Mouse (Mus musculus) CH12.LX (cell line): ENCODE data around the gene Atg16l1. TPM values are rescaled to one million over a fixed set of nuclear protein-coding genes. Genes with fewer than 3 reads are reported as not detected.

Experiments used
- DNase-seq: peaks from one replicate; pipeline ENCODE4 v3.0.0-alpha.2; 2013; ENCODE audit errors: extremely low read depth
- H3K27ac ChIP-seq: 2 replicates; pipeline ENCODE4 v1.5.1; 2012; ENCODE audit warnings: low read depth, mild to moderate bottlenecking, control low read depth, moderate library complexity; ENCODE audit not compliant: insufficient read depth
- H3K27me3 ChIP-seq: replicated peaks from 2 replicates; pipeline ENCODE3; 2012; ENCODE audit warnings: inconsistent platforms
- H3K36me3 ChIP-seq, 2 experiments: replicated peaks in 1 of 2; 2 replicates each; pipeline versions ENCODE3 to v1.6.1; 2012; ENCODE audit warnings: inconsistent platforms in 1 of 2, low read length in 1 of 2, mild to moderate bottlenecking in 1 of 2, mixed read lengths in 1 of 2, moderate library complexity in 1 of 2; ENCODE audit not compliant: control insufficient read depth in 1 of 2, insufficient read depth in 1 of 2
- H3K4me1 ChIP-seq, 2 experiments: 2 replicates each; pipeline ENCODE4 v1.6.1; 2012; ENCODE audit warnings: inconsistent platforms in 1 of 2, moderate library complexity in 1 of 2; ENCODE audit not compliant: insufficient read depth in 2 of 2, control insufficient read depth in 1 of 2
- H3K4me2 ChIP-seq: 2 replicates; pipeline ENCODE4 v1.6.1; 2012; ENCODE audit warnings: low read depth, mild to moderate bottlenecking, control low read depth; ENCODE audit not compliant: poor library complexity, insufficient read depth, severe bottlenecking
- H3K4me3 ChIP-seq, 3 experiments: fragments of 150-350 bp in 1 of 3; sonication (generic) in 1 of 3; replicated peaks in 1 of 3; 2 replicates each; pipeline versions ENCODE3 to v1.5.1; 2011 to 2012; ENCODE audit warnings: low read depth in 2 of 3, low read length in 2 of 3, mild to moderate bottlenecking in 2 of 3, moderate library complexity in 2 of 3, control low read depth in 1 of 3, improper control_type of control experiment in 1 of 3, inconsistent platforms in 1 of 3, mixed read lengths in 1 of 3; ENCODE audit not compliant: poor library complexity in 1 of 3
- H3K79me2 ChIP-seq: replicated peaks from 2 replicates; pipeline ENCODE4 v1.6.1; 2012; ENCODE audit warnings: mild to moderate bottlenecking, moderate library complexity; ENCODE audit not compliant: control insufficient read depth, poor library complexity, insufficient read depth, severe bottlenecking; ENCODE audit errors: extremely low read depth
- H3K9ac ChIP-seq: 2 replicates; pipeline ENCODE4 v1.6.1; 2012; ENCODE audit warnings: low read depth, mild to moderate bottlenecking, control low read depth, moderate library complexity; ENCODE audit not compliant: insufficient read depth
- H3K9me3 ChIP-seq: replicated peaks from 2 replicates; pipeline ENCODE3; 2012; ENCODE audit warnings: low read length, inconsistent platforms, mixed read lengths
- CTCF ChIP-seq, 2 experiments: IDR thresholded peaks in 1 of 2; conservative IDR thresholded peaks in 1 of 2; 2 replicates each; pipeline ENCODE4 v1.5.1; 2011 to 2012; ENCODE audit warnings: low read depth in 2 of 2, low read length in 2 of 2, improper control_type of control experiment in 1 of 2, inconsistent platforms in 1 of 2, mild to moderate bottlenecking in 1 of 2, moderate library complexity in 1 of 2
- E2F4 ChIP-seq: IDR thresholded peaks from 2 replicates; pipeline ENCODE4 v1.6.1; 2011; ENCODE audit warnings: low read depth, low read length, improper control_type of control experiment; ENCODE audit not compliant: insufficient replicate concordance
- GABPA ChIP-seq: IDR thresholded peaks from 2 replicates; pipeline ENCODE4 v1.6.1; 2012; ENCODE audit warnings: low read depth, low read length, improper control_type of control experiment, inconsistent platforms; ENCODE audit not compliant: insufficient replicate concordance
- HCFC1 ChIP-seq: IDR thresholded peaks from 2 replicates; pipeline ENCODE4 v1.6.1; 2012; ENCODE audit warnings: low read depth, mild to moderate bottlenecking, inconsistent platforms, low read length, improper control_type of control experiment
- IRF4 ChIP-seq: IDR thresholded peaks from 2 replicates; pipeline ENCODE4 v1.6.1; 2014; ENCODE audit warnings: low read depth, mild to moderate bottlenecking, inconsistent platforms, low read length, improper control_type of control experiment
- JUND ChIP-seq: conservative IDR thresholded peaks from 2 replicates; pipeline ENCODE4 v1.6.1; 2011; ENCODE audit warnings: low read depth, low read length, improper control_type of control experiment
- KAT2A ChIP-seq: IDR thresholded peaks from 2 replicates; pipeline ENCODE4 v1.6.1; 2012; ENCODE audit warnings: low read length, improper control_type of control experiment, inconsistent platforms; ENCODE audit not compliant: insufficient replicate concordance
- MAZ ChIP-seq: IDR thresholded peaks from 2 replicates; pipeline ENCODE4 v1.6.1; 2012; ENCODE audit warnings: low read depth, mild to moderate bottlenecking, inconsistent platforms, low read length, improper control_type of control experiment, moderate library complexity
- MEF2A ChIP-seq: IDR thresholded peaks from 2 replicates; pipeline ENCODE4 v1.6.1; 2014; ENCODE audit warnings: low read depth, mild to moderate bottlenecking, inconsistent platforms, low read length, improper control_type of control experiment, borderline replicate concordance
- MXI1 ChIP-seq: IDR thresholded peaks from 2 replicates; pipeline ENCODE4 v1.6.1; 2011; ENCODE audit warnings: mild to moderate bottlenecking, low read depth, low read length, improper control_type of control experiment
- MYC ChIP-seq: IDR thresholded peaks from 2 replicates; pipeline ENCODE4 v1.6.1; 2011; ENCODE audit warnings: low read depth, mild to moderate bottlenecking, improper control_type of control experiment, low read length
- NRF1 ChIP-seq: IDR thresholded peaks from 2 replicates; pipeline ENCODE4 v1.6.1; 2014; ENCODE audit warnings: low read depth, mild to moderate bottlenecking, inconsistent platforms, low read length, improper control_type of control experiment, moderate library complexity
- POLR2A ChIP-seq: IDR thresholded peaks from 2 replicates; pipeline ENCODE4 v1.6.1; 2011; ENCODE audit warnings: low read depth, mild to moderate bottlenecking, improper control_type of control experiment, low read length
- RCOR1 ChIP-seq: conservative IDR thresholded peaks from 2 replicates; pipeline ENCODE4 v1.6.1; 2012; ENCODE audit warnings: low read depth, mild to moderate bottlenecking, inconsistent platforms, low read length, improper control_type of control experiment
- SIN3A ChIP-seq: IDR thresholded peaks from 2 replicates; pipeline ENCODE4 v1.6.1; 2012; ENCODE audit warnings: low read length, improper control_type of control experiment, inconsistent platforms
- TBP ChIP-seq: conservative IDR thresholded peaks from 2 replicates; pipeline ENCODE4 v1.6.1; 2011; ENCODE audit warnings: low read depth, low read length, improper control_type of control experiment
- USF2 ChIP-seq: conservative IDR thresholded peaks from 2 replicates; pipeline ENCODE4 v1.6.1; 2011; ENCODE audit warnings: low read depth, low read length, improper control_type of control experiment
- ZC3H11A ChIP-seq: IDR thresholded peaks from 2 replicates; pipeline ENCODE4 v1.6.1; 2012; ENCODE audit warnings: low read depth, mild to moderate bottlenecking, inconsistent platforms, low read length, improper control_type of control experiment
- ZKSCAN1 ChIP-seq: IDR thresholded peaks from 2 replicates; pipeline ENCODE4 v1.6.1; 2012; ENCODE audit warnings: low read depth, inconsistent platforms, low read length, improper control_type of control experiment, borderline replicate concordance
- ZMIZ1 ChIP-seq: IDR thresholded peaks from 2 replicates; pipeline ENCODE4 v1.6.1; 2012; ENCODE audit warnings: low read depth, mild to moderate bottlenecking, inconsistent platforms, low read length, improper control_type of control experiment
- ZNF384 ChIP-seq: IDR thresholded peaks from 2 replicates; pipeline ENCODE4 v1.6.1; 2012; ENCODE audit warnings: low read depth, low read length, improper control_type of control experiment, inconsistent platforms
- dilution Hi-C: fragments of 300-500 bp; cut with MboI; formaldehyde crosslinking; loops from 2 replicates; pipeline ENCODE4 v1.14.3; 2020; ENCODE audit warnings: low sequenced_read_pairs; ENCODE audit not compliant: extremely low pct_unique_long_range_greater_than_20kb, extremely low pct_ligation_motif_present
- in situ Hi-C: fragments of 300-500 bp; cut with MboI; formaldehyde crosslinking; loops from 3 replicates; pipeline ENCODE4 v1.14.3; 2019; ENCODE audit warnings: low sequenced_read_pairs, low pct_ligation_motif_present, low pct_unique_long_range_greater_than_20kb, mixed read lengths
- polyA plus RNA-seq: library from polyadenylated mRNA; unstranded; fragments of >175 nt; gene quantifications from 2 replicates; pipeline ENCODE4 v1.2.1, GENCODE M21; 2012; ENCODE audit warnings: low read depth; ENCODE audit not compliant: insufficient read length
- total RNA-seq, 2 experiments: library from RNA; depleted of rRNA; stranded (reverse); fragments of 300-350 nt in 1 of 2; fragments of >200 nt in 1 of 2; gene quantifications; 2 replicates each; pipeline ENCODE4 v1.2.3; 2012 to 2014

The Atg16l1 gene
- total and polyA plus RNA-seq, 3 experiments: 19.9 to 21.6 (median 19.9) TPM

- Histone ChIP-seq H3K36me3 (peaks cover 86 to 96% of the 10 kb centered on the region in 2 experiments), H3K79me2 (no peaks in the 10 kb centered on the region), H3K4me2 (no peak overlapping the region), H3K9me3 (peaks cover 3% of the 10 kb centered on the region), H3K4me3 (no peak overlapping the region), H3K9ac (no peak overlapping the region), H3K4me1 (peaks cover 0 to 3% of the 10 kb centered on the region in 2 experiments; a peak in 1 of 4 replicates), H3K27me3 (no peaks in the 10 kb centered on the region), H3K27ac (no peak overlapping the region)
- dilution Hi-C loops: no loop called here
- no peak for DNase-seq
- in situ Hi-C loops: no loop called here
- TF ChIP-seq SIN3A: no peak
- TF ChIP-seq MYC: no peak
Observed at GRCm38 (mm10) chr1:87774845-87775244, 19.2 kb downstream of the Atg16l1 start.

- H3K9me3 ChIP-seq: no peaks in the 10 kb centered on the region
- peaks cover 85 to 98% of the 10 kb centered on the region in 2 experiments for H3K36me3 ChIP-seq
- DNase-seq: no peak
- no peaks in the 10 kb centered on the region for H3K27me3 ChIP-seq
- dilution Hi-C loops (no loop called here), in situ Hi-C loops (no loop called here)
- no peak overlapping the region for H3K9ac ChIP-seq
- no peak overlapping the region for H3K27ac ChIP-seq
- H3K79me2 ChIP-seq: no peaks in the 10 kb centered on the region
- H3K4me2 ChIP-seq: no peak overlapping the region
- TF ChIP-seq IRF4: no peak
- no peak for TF ChIP-seq RCOR1
- no peak for TF ChIP-seq TBP
- no peak for TF ChIP-seq MYC
- TF ChIP-seq ZNF384: no peak
- no peak for TF ChIP-seq MEF2A
- TF ChIP-seq MAZ: no peak
- no peak for TF ChIP-seq ZKSCAN1
- TF ChIP-seq JUND: no peak
- TF ChIP-seq MXI1: no peak
- no peak for TF ChIP-seq E2F4
- no peak for TF ChIP-seq GABPA
- TF ChIP-seq USF2: no peak
- TF ChIP-seq ZC3H11A: no peak
- no peak for TF ChIP-seq POLR2A
- no peak for TF ChIP-seq CTCF (conservative IDR thresholded peaks at IDR 0.05 in 1 of 2, IDR thresholded peaks at IDR 0.05 in 1 of 2; ENCODE audit: low read depth in 2 of 2, low read length in 2 of 2)
- TF ChIP-seq HCFC1: no peak
- TF ChIP-seq ZMIZ1: no peak
- no peak for TF ChIP-seq NRF1
- no peak for TF ChIP-seq KAT2A
- H3K4me1 ChIP-seq: no peaks in the 10 kb centered on the region
- no peak overlapping the region for H3K4me3 ChIP-seq
Observed at GRCm38 (mm10) chr1:87779204-87779785, 23.6 kb downstream of the Atg16l1 start.
